Mouse (Mus musculus) layer of hippocampus, postnatal 10 days (tissue): ENCODE results near the gene Lhfpl5. TPM values are rescaled to one million over a fixed set of nuclear protein-coding genes. Genes with fewer than 3 reads are reported as not detected.

Experiments
- DNase-seq, 2 experiments: peaks; one replicate each; pipeline ENCODE4 v3.0.0; 2021; ENCODE audit warnings: low spot score in 2 of 2
- total RNA-seq, 2 experiments: library from RNA; stranded (reverse); gene quantifications; 2 replicates each; pipeline ENCODE4 v1.2.3; 2021

Gene Lhfpl5
- total RNA-seq, 2 experiments from 2014 or later = 6.0 to 6.1 TPM

GRCm38 (mm10) chr17:28571868-28572267, 3.6 kb upstream of the Lhfpl5 start:
- DNase-seq = no peak

- DNase-seq = no peak
Observed at GRCm38 (mm10) chr17:28572521-28572920, 2.9 kb upstream of the Lhfpl5 start.

DNA sequence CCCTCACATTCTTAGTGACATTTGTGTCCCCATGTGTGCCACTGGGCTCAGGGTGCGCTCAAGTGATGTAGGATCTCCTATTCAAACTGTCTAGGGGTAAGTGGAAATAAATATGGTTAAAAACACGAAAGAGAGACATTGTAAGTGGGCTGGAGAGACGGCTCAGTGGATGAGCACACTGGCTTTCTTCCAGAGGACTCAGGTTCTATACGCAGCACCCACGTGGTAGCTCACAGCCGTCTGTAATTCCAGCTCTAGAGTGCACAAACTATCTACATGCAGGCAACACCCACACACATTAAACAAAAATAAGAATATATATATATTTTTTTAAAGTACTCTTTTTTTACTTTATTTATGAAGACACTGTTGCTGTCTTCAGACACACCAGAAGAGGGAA, 2.5 kb upstream of the Lhfpl5 start:
- no peak for DNase-seq

DNA sequence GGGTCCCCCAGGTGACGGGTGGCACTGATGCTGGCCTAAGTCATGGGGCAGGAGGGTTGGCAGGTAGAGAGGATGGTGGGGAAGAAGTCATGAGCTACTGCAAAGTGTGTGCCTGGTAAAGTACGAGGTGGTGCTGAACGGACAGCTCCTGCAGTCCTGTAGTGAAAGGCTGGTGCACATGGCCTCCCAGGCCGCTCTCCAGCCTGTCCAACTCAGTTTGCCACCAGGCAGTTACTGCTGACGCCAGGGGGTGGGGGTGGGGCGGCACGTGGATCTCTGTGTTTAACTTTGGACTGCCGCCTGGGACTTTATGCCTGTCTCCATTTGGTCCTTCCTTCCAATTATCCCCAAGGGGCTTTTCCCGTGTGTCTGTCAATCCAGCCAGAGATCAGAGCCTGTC, 5.0 kb downstream of the Lhfpl5 start:
- DNase-seq = peak; percentile 54 to 57

DNA sequence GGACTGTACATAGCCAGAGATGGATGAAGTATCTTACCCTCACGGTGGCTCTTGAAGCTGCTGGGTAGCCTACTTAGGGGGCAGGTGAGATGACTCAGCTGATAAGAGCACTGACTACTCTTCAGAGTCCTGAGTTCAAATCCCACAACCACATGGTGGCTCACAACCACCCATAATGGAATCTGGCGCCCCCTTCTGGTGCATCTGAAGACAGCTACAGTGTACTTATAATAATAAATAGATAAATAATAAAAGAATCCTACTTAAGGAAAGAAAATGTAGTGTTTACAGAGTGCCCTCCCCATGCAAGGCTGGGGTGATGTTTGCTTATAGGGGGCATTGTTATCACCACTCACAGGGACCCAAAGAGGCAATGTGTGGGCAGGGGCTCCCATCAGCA, 5.6 kb downstream of the Lhfpl5 start:
- no peak for DNase-seq

DNA sequence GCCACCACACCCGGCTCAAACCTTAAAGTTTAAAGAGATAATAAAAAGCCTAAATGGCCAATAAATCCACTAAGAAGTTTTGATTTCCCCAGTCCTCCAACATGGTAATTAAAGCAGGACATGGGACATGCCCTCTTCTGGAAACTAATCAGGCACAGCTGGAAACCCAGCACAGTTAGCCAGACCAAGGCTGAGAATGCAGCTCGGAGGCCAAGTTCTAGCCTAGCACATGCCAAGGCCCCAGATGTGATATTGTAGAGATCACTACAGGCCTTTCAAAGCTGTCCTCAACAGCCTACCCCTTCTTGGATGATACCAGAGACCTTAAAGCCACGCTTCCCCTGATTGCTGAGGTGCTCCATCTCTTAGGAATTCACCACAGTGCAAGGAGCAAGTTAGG, 11.1 kb downstream of the Lhfpl5 start:
- no peak for DNase-seq

- DNase-seq = no peak
Observed at GRCm38 (mm10) chr17:28588591-28588990, 13.2 kb downstream of the Lhfpl5 start.

DNA sequence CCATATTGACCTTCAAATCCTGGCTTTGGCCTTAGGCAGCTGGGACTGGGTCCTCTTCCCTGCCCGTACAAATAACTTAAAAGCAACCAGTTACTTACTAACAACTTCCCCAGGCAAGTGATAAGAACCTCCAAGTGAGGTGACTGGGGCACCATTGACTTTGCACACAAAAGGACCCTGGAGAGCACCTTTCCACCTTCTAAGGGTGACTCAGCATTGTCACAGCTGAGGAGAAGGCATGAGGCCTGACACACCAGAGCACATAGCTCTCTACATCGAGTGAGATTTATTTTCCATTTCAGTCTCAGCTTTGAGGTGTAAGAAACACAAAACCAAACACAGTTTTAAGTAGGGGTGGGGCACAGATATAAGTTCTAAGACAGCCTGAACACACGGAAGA, 15.2 kb downstream of the Lhfpl5 start:
- no peak for DNase-seq

DNA sequence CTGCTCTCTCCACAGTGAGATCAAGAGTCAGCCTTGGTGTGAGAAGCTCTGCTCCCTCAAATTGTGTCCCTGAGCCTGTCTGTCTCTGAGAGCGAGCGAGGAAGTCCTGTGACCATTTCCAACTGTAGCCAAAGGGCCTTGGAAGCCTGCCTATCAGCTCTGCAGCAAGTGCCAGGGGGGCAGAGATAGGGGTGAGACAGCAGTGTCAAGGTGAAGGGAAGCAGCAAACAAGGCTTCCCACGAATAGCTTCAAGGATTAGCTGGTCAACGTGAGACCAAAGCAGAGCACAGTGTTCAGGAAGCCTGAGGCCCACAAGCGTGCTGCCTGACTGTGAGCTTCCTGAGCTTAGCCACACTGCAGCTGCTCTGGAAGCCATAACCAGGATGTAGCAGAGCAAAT, 16.0 kb downstream of the Lhfpl5 start:
- no peak for DNase-seq

GRCm38 (mm10) chr17:28592998-28593397, 17.6 kb downstream of the Lhfpl5 start:
- peak; percentile 85 to 86 for DNase-seq

- no peak for DNase-seq
Observed at GRCm38 (mm10) chr17:28593965-28594364, 18.5 kb downstream of the Lhfpl5 start.

- DNase-seq = no peak
Observed at GRCm38 (mm10) chr17:28600780-28601179, 25.3 kb downstream of the Lhfpl5 start.

DNA sequence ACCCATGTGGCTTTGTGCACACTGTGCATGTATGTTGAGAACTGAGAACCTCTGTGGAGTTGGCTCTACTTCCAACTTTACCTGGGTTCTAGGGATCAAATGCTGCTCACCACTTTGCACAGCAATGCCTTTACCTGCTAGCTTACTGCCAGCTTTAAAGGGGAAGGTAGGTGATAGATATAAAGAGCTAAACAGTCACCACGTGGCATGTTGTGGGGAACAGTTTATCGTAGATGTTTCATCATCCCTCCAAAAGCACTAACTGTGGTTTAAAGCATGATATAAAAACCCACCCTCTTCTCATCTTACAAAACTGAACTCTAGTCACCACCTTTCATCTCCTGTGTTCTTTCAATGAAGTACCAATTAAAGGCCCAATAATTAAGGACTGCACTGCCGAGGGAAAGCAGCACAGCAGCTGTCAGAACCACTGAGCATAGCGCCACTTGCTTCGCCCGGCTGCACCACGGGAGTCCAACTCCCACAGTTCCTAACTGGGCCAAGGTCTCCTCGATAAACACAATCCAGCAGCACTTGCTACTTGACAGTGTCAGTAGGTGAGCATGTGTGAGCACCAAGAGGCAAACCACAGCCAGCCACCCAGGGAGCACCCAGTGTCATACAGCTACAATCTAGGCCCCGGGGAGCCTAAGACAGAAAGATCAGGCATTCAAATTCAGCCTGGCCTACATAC, 26.3 kb downstream of the Lhfpl5 start:
- no peak for DNase-seq

GRCm38 (mm10) chr17:28609543-28609942, 34.1 kb downstream of the Lhfpl5 start:
- no peak for DNase-seq

DNA sequence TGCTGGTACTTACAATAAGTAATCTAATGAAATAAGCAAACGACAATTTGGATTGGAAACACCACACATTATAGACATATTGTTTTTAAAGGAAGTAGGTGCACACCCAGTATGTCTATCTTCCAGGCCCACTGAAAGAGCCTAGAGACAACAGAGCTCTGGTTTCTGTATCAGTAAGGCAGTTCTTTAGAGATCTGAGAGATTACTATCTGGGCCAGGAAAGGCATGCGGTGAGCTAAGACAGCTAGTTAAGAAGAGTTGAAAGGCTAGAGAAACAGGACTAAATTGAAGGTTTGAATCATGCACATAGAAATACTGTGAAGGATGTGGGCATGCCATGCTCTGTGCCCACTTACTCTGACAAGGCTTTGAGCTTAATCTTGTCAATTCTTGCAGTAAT, 37.2 kb downstream of the Lhfpl5 start:
- no peak for DNase-seq

DNA sequence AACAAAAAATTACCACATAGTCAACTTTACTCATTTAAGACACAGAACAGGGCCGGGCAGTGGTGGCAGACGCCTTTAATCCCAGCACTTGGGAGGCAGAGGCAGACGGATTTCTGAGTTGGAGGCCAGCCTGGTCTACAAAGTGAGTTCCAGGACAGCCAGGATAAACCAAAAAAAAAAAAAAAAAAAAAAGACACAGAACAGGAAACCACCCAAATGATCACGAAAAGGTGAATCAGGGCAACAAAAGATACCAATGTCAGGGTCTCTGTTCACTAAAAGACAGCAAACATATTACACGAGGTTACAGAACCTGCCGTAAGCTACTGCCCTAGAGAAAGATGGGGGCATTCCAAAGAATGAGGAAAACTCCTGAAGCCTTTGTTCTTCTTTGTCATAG, 37.7 kb downstream of the Lhfpl5 start:
- DNase-seq = no peak

GRCm38 (mm10) chr17:28615332-28615731, 39.9 kb downstream of the Lhfpl5 start:
- no peak for DNase-seq

DNA sequence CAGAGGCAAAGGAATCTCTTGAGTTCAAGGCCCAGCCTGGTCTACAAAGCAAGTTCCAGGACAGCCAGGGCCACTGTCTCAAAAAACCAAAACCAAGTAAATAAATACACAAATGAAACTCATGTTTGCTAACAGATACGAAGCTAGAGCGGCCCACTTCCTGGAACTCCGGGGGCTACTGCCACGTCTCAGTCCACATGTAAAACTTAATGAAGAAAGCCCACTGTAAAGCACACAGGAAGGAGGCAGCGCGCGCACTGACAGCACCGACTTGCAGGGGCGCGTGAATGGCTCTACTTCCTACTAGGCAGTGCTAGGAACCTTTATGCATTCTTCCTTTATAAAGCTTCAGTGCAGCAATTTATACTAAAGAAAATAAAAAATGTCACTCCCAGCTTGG, 42.2 kb downstream of the Lhfpl5 start:
- no peak for DNase-seq

- DNase-seq = no peak
Observed at GRCm38 (mm10) chr17:28618124-28618523, 42.7 kb downstream of the Lhfpl5 start.

GRCm38 (mm10) chr17:28618775-28619174, 43.3 kb downstream of the Lhfpl5 start:
- DNase-seq = no peak

DNA sequence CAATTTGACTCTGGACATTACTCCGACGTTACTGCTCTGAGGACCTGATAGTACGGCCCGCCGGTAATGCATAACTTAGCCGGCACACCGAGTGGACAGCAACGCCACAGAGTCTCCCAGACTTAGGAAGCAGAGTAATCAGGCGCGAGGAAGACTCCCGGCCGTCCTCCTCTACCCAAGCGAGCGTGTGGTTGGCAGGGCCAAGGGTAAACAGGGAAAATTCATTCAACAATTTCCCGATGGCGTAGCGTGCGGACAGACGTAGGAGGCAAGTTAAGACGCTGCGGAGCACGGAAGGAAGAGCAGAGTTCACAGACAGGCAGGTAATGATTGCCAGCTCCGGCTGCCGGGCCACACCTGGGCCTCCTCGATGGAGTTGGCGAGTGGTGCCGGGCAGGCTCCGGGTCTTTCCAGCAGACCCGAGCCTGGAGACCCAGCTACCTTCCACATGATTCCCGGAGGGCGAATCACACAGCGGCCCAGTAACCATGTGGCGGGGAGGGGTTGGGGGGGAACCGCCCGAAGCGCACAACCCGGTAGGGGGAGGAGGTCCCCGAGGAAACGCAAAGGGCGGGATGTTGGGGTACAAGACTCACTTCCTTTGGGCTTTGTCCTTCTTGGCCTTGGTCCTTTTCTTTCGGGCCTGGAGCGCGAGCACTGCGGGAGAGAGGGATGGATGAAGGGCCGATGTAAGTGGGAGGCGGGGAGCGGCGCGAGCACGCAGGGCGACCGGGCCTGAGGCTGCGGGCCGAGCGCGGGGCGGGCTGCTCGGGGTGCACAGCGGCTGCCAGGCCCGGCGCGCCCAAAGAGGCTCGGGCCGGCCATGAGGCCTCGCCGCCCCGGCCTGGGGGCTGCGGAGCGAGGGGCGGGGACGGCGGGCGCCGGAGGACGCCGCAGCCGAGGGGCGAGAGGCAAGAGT, 46.2 kb downstream of the Lhfpl5 start:
- DNase-seq = peak; percentile 60 to 72

- peak; percentile 87 to 93 for DNase-seq
Observed at GRCm38 (mm10) chr17:28622300-28622759, 46.9 kb downstream of the Lhfpl5 start, which contains the start of gene Srpk1. Gene Srpk1, minus strand, starts transcription at chr17:28622709.
